Mouse (Mus musculus) right cerebral cortex, postnatal 10 days (tissue): Measurements from ENCODE around the gene Gm20388.

Source experiments
- DNase-seq, 2 experiments: peaks; one replicate each; pipeline ENCODE4 v3.0.0; 2021; ENCODE audit warnings: low spot score in 2 of 2

The Gm20388 gene

DNA sequence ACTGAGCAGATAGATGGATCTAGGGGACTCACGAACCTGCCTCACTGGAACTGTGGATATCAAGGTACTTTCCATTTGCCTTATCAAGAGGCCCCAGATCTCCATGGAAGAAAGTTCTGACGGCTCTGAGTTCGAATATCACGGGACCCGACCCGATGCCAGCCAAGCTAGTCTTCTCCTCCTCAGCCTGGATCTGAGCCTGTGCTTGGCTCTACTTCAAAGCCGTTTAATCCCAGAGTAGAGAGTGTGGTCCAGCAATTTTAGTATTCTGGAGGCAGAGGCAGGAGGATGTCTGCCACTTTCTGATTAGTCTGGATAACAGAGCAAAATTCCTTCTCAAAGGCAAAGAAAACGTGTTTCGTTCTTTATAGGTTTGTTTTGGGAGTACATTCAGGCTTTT lies 1024.0 kb downstream of the Gm20388 start:
- peak; percentile 51 to 69 for DNase-seq

DNA sequence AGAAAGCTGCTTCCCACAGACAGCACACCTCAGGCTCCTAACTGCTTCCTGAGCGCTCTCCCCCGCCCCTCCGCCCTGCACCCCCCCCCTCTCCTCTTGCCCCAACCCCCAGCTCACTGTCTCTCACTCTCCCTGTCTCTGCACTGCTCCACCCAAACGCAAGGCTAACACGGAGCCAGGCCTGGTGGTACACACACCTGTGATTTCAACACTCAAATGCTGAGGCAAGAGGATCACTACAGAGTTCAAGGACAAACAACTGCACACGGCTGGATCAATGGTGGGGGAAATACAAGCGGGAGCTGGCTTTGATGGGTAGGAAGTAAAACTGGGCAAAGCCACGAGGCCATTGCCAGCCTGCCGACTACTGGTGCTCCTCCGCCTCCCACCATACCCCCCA lies 1026.0 kb downstream of the Gm20388 start:
- no peak for DNase-seq

DNA sequence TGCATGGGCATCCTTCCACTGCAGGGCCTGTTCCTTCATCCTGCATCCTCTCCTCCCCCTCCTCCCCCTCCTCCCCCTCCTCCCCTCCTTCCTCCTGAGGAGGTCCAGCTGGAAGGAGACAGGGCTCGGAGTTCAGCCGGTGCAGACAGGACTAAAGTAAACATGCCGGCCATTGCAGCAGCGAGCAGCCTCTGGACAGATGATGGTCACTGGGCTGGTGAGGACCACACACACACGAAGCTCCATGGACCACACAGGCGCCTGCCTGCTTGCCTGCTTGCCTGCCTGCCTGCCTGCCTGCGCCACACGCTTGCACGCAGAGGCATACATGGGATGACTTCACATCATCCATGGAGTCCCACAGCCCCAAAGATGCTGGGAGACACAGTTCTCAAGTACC lies 1026.8 kb downstream of the Gm20388 start:
- no peak for DNase-seq

DNA sequence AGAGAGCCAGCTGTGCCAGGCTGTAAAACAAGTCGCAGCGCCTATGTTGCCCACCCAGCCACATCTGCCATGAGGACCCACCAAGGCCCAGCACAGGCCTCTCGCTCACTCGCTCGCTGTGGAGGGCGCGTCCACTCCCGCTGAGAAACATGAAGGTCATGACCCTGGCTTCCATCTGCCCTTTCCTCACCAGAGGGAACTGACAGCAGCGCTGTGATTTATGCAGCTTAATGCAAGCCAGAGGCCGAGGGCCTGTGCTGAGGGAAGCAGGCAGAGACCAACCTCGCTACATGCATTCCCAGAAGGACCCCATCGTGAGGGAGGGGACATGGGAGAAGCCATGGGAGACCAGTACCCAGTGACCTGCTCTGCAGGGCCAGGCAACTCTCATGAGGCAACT lies 1029.6 kb downstream of the Gm20388 start:
- DNase-seq: no peak

DNA sequence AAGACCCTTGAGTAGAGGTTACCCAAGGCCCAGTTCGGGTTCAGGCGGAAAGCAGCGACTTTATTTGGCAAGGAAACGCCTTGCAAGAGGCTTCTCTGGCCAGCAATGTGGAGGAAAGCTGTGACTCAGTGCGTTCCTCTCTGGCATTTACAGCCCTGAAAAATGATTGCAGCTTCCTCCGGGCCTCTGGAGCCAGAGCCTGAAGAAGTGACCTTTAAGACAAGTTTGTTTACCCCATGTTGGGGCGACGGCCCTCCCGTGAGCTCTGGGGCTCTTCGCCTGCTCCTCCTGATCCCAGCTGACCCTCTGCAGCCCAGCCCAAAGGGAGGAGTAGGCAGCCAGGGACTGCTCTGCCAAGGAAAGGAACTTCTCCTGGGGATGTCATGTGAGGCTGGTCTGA lies 1036.6 kb downstream of the Gm20388 start:
- no peak for DNase-seq

DNA sequence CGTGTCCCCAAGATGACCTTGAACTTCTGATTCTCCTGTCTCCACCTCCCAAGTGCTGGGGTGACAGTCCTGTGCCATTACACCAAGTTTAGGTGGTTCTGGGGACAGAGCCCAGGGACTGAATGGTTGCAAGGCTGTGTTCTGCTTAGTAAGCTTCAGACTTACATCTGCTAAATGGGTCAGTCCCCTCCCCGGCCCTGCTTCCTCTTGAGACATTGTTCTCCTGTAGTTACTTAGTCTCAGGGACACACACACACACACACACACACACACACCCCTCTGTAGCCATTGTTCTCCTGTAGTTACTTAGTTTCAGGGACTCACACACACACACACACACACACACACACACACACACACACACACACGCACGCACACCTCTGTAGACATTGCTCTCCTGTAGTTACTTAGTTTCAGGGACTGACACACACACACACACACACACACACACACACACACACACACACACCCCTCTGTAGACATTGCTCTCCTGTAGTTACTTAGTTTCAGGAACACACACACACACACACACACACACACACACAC lies 1037.5 kb downstream of the Gm20388 start:
- DNase-seq: no peak

DNA sequence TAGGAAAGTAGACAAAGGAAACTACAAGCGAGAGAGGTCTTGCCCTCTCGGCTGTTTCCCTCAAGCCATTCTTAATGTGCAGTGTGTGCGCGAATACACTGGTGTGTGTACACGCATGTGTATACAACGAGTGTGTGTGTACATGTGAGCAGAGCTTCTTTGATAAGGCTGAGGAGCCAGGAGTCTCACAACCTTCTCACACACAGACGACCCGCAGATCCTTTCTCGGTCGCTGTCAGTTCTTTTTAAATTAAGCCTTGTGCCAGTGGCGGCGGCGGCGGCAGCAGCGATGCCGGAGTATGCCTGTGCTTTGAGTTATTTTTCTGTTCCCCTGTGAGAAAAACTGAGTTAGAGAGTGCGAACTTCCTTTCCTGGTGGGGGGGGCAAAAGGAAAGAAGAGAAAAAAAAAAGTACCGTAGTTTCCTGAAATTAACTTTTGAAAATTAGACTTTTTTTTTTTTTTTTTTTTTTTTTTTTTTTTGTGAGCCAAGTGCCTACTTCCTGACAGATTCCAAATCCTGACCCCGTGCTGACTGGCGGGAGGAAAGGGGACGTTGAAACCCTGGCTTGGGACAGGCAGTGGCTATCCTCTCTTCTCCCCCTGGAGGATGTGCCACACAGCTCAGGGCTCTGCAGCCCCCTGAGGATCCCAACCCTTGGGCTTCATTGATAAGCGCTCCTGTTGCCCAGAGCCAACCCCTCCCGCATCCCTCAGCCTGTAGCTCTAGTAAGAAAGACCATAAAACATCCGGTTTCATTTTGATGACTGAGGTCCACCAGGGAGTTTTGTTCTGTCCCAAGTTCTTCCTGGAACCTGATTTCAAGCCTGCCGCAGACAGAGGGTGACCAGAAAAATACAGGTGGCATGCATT lies 1038.2 kb downstream of the Gm20388 start:
- no peak for DNase-seq

DNA sequence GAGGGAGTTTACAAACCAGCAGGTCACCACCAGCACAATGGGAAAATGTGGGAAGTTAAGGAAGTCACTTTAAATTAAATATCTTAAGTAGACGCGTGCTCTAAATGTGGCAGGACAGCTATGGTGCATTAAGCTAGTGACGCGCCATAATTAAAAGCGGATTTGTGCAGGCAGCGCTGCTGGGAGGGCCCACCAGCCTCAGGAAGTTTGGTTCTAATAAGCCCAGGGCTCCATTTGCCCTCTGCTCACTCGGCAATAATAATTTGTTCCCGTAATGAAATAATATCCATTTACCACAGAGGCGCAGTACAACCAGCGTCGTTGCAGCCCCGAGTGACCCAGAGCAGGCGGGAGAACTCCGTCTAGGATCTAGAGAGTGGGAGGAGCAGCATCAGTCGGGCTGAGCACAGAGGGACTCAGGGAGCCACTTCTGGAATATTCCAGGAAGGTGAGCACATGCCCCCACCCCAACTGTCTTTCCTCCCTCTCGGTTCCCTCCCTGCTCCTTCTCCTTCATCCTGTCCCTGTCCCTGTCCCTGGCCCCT lies 1040.1 kb downstream of the Gm20388 start:
- no peak for DNase-seq

DNA sequence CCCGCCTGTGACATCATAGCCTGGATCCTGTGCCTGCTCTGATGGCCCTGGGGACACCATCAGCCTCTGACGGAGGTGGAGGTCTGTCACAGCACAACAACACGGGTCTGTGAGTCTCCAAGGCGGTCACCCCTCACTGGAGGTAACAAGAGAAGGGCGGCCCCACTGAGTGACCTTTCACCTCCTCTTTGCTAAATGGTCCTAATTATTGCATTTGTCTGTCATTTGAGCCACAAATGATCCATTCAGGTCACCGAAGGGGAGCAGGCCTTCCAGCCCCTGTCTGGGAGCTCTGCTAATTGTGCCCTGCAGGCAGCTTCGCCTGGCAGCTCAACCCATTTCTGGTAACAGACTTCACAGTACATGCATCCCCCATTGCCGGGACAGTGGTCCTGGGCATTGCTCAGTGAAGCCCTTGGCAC lies 1048.8 kb downstream of the Gm20388 start:
- no peak for DNase-seq

DNA sequence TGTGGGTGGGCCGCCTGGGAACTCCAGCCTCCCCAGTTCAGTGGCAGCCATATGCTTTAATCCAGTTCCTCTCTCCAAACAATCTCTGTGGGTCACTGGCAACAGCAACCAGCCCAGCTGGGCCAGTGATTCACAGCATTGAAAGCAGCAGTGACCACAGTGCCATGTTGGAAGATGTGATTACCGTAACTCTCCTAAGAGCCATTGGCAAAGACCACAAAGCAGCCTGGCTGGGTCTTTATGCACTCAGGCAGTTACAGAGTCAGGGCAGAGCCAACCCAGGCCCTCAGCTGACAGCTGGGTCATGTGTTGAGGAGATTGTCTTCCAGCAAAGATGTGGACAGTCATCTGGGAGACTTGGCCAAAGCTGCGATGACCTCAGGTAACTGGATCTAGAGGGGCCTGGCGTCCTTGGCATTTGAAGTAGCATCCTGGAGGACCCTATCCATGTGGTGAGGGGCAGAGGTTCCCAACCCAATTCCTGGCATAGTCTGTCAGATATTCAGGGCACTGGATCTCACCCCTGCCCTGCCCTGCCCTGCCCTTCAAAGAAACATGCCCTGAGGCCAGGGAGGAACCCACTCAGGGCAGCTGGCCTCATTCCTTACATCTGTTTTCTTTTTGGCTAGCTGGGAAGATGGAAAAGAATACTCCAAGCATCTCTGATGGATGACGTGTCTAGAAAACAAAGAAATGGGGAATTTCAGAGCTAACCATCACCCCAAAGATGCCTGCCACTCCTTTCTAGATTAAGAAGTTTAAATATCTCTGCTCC lies 1052.2 kb downstream of the Gm20388 start:
- DNase-seq: no peak

DNA sequence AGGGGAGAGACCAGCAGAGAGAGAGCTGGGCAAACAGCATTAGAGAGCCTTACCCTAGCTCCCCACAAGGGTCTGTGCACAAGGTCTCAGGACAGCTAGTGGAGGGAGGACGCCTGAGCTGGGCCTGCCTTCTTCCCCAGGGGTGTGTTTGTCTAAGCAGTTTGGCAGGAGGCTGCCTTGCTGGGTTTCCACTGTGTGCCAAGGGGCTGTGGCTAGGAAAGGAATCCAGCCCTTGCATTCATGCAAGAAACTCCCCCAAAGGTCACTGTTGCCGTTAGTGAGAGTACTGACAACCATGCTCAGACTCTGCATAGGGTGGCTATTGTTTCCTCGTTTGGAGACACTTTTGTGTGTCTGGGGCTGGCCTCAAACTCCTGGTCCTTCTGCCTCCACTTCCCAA lies 1055.9 kb downstream of the Gm20388 start:
- no peak for DNase-seq

DNA sequence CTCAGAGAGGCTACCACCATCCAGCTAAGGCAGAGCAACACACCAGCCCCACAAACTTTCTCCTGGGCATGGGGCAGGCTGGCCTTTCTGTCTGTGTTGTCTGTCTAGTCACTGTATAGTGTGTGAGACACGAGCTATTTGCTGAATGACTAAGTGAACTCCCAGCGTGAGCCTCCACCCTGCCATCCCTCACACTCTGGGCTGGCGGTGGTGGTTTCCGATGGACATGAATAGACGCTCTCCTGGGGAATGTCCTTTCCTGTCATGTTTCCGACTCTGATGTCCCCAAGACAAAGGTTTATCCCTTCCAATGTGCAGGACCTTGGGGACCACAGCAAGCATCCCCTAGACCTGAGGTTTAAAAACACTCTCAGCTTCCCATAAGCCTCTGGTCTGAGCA lies 1057.7 kb downstream of the Gm20388 start:
- no peak for DNase-seq

DNA sequence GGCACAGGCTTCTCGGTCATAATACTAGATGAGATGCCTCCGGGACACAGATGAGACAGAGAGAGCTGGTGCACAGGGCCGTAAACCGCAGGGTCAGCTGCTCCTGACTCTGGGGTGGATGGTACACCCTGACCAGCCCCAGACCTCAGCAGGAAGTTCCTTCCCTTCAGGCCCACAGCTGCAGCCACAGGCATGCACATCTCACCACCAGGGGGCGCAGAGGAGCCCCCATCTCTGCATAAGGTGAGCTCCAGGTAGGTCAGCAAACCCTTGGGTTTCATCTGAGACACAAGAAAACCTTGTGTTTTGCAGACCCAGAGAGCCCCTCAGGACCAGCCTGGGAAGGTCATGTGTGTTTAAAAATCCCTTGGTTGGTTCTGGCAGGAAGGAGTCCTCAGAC lies 1059.7 kb downstream of the Gm20388 start:
- no peak for DNase-seq

DNA sequence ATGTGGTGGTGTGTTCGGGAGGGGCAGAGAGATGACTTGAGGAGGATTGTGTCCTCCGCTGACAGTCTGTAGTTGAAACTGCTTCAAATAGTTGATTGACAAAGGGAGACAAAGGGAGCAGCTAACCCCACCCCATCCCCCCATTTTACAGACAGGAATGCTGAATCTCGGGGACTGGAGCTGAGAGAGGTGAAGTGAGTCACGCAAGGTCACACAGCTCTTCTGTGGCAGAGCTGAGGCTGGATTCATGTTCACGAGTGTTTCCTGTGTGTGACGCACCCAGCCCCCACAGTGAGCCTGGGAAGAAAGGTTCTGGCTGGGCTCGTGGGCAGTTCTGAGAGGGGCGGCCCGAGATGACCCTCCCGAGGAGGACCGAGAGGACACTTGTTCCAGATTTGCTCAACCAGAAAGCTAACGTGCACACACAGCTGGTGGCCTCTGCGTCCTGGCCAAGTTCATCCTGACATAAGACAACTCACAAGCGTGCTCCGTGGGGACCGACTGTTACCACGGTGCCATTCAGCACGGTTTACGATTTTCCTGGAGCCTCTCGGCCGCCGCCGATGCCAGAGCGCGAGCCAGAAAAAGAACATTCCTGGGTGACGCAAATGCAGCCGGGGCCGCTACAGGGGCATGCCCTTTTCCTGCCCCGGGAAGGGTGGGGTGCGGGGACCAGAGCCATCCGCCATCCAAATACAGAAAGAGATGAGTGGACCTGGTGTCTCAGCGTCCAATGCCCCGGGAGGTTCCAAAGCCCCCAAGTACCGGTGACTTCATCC lies 1061.2 kb downstream of the Gm20388 start:
- DNase-seq: peak; percentile 32 to 33

DNA sequence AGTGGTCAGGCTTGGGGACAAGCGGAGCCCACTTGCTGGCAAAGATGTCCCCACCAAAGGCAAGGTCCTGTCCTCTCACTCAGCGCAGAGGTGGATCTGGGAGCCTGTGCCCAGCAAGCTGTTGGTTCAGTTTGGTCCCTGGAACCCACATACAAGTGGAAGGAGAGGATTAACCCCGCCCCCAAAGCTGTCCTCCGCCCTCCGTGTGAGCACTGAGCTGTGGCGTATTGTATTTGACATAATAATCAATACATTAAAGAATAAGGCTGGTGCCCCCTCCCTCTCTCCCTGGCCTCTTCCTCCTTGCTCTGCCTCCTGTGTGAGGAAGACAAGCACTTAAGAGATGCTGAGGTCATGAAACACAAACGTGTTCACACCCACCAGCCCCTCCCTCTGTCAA lies 1062.4 kb downstream of the Gm20388 start:
- no peak for DNase-seq

DNA sequence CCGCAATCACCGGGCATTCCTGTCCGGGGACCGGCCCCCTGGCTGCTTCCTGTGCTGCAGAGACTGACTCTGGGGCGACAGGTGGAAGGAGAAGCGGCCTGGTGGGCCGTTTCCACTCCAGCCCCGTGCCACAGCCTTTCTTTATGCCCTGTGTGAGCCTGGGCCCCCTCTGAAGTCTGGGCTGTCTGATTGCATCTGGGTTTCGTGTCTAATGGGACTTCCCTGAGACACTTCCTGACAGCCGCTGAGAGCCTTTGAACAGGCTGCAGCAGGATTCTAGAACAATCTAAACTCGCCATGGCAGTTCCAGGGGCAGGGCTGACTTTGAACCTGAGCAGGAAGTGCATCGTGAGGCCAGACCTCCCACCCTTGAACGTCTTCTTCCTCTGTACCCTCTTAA lies 1066.5 kb downstream of the Gm20388 start:
- DNase-seq: no peak

DNA sequence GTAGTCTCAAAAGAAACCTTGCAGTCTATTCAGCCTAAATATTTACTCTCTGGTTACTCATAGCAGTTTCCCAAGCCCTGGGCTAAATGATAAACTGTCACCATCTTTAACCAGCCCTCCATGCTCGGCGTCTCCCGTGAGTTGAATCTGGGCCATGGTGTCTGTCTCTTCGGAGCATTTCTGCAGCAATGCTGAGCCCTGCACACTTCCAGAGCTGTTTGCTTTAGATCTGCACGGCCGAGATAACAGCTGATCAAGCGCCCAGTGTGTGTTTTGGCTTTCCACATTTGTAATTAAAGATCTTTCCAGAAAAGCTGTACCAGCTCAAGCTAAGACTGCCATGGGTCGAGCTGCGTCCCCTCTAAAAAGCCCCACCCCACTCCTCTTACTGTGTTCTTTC lies 1068.6 kb downstream of the Gm20388 start:
- no peak for DNase-seq

DNA sequence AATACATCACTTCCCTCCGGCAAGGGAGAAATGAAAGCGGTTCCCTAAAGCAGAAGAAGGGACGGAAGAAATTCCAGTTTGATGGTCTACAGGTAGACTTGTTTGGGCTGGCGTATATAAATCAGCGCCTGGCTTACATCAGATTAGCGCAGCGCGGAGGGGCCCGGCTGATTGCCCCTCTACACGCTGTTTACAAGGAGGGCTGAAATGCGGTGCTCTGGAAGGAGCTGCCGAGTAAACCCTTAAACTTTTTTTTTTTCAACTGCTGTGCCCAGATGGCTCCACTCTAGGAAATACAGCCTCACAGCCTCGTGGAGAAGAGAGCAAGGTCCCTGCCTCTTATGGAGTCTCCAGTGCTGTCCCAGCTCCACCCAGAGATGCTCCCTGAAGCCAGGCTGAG lies 1070.3 kb downstream of the Gm20388 start:
- DNase-seq: no peak

DNA sequence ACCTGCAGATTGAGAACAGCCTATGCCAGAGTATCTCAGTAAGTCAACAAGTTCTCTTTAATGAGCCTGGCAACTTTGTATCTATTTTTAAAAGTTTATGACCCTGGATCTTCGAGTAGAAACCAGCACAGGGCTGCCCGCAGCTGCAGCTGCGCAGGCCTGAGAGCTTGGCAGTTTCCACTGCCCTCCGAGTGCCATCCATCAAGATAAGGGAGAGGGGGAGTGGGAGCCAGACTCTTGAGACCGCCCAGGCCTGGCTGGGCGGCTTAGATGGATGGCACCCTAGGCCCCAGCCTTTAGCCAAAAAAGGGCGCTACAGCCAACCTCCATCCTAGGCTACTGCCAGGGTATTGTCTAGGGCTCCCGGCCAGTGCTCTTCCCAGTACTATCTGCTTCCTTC lies 1074.2 kb downstream of the Gm20388 start:
- DNase-seq: no peak

DNA sequence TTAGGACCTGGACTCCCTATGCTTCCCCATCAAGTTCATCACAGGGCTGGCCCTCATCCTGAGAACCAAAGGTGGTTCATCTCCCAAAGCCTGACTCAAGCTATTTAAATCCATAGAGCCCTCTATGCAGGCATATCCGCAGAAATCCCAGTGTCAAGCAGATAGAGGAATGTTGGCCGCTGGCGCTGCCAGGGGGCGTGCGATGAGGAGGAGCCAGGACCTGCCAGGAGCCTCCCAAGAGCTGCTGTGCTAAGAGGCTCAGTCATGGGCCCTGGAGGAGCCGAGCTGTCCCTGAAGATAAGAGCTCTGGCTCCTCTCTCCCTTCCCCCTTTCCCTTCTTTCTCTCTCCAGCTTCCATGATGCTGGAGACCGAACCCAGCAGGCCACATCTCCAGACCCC lies 1075.4 kb downstream of the Gm20388 start:
- no peak for DNase-seq

DNA sequence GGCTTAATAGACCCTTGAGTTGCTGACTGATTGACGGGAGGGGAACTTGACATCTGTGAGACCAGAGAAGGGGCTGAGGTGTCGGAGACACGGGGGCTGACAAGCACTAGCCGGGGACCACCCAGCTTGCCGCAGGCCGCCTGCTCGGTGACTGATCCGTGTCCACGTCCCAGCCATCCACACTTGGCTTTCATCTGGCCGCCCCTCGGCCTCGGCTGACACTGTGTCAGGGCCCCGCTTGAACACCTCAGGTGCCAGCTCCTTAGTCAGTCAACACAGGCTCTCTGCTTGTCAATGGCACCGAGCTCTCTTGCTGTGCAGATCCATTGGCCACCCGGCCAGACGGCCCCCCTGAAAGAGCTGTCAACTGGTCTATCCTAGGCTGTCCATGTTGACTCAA lies 1083.1 kb downstream of the Gm20388 start:
- no peak for DNase-seq

DNA sequence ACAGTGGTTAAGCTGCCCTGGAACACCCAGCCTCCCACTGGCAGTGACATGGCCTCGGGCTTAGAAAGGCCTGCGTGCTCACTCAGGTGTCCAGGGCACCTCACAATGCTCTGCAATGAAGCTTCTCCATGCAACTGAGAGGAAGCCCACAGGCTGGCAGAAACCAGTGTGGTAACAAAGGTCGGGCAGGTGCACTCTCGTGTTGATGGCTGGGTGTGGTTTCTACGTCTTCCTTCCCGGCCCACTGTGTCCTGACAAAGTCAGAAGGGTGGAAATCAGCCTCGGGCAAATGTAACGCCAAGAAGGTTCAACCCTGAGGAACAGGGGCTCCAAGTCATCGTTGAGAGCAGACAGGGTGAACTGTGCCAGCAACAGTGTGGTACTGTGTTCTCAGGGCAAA lies 1084.8 kb downstream of the Gm20388 start:
- DNase-seq: no peak
